Mouse (Mus musculus) E14TG2a.4 (cell line): ENCODE results near the gene Entpd1.

Experiments
- CTCF ChIP-seq: conservative IDR thresholded peaks from 2 replicates; pipeline ENCODE4 v1.5.1; 2014; ENCODE audit warnings: low read length
- POU5F1 ChIP-seq: IDR thresholded peaks from 2 replicates; pipeline ENCODE4 v1.6.1; 2014; ENCODE audit warnings: low read length, borderline replicate concordance

DNA sequence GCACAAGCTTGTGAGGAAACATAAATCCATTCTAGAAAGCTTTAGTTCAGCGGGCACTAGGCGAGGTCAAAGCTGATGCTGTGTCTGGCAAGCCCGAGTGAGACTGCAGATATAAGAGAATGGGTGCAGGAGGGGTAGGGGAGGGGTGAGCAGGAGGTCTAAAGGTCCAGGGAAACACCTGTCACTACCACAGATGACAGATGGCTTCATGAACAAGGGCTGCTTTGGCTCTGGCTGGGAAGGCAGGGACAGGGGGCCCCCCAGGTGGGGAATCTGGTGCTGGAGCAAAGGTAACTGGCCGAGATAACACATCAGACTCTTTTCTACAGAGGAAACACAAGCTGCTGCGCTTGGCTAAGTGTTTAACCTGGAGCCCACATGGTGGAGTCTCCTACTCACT is 36.7 kb upstream of the Entpd1 start:
- TF ChIP-seq CTCF (no peak), POU5F1 (no peak)
